Mouse (Mus musculus) kidney, adult 2 months (tissue): ENCODE data around the gene Ankrd28. TPM values are rescaled to one million over a fixed set of nuclear protein-coding genes. Genes with fewer than 3 reads are reported as not detected.
"Not testable (repeated sequence)": the region's sequence is repeated elsewhere in the genome, so short reads cannot be mapped to it uniquely, and the experiment has no call there.

ENCODE experiments used
- DNase-seq: peaks from one replicate; pipeline ENCODE4 v3.0.0; 2021
- H3K27ac ChIP-seq: fragments of 200-500 bp; 2 replicates; pipeline ENCODE4 v1.5.1; 2012; ENCODE audit warnings: low read depth, low read length, control low read depth, inconsistent platforms; ENCODE audit not compliant: insufficient read depth
- H3K27me3 ChIP-seq: fragments of 200-500 bp; replicated peaks from 2 replicates; pipeline ENCODE4 v1.6.1; 2012; ENCODE audit warnings: mild to moderate bottlenecking, moderate library complexity, low read length, inconsistent platforms; ENCODE audit not compliant: control insufficient read depth, insufficient read depth
- H3K36me3 ChIP-seq: fragments of 200-500 bp; 2 replicates; pipeline ENCODE4 v1.6.1; 2012; ENCODE audit warnings: mild to moderate bottlenecking, moderate library complexity, low read length, inconsistent platforms; ENCODE audit not compliant: control insufficient read depth, insufficient read depth
- H3K4me1 ChIP-seq: fragments of 200-500 bp; 2 replicates; pipeline ENCODE4 v1.6.1; 2011; ENCODE audit warnings: low read length; ENCODE audit not compliant: control insufficient read depth, insufficient read depth
- H3K4me3 ChIP-seq: fragments of 200-500 bp; 2 replicates; pipeline ENCODE4 v1.5.1; 2011; ENCODE audit warnings: mild to moderate bottlenecking, low read depth, low read length, control low read depth; ENCODE audit not compliant: insufficient read depth
- CTCF ChIP-seq: fragments of 200-500 bp; conservative IDR thresholded peaks from 2 replicates; pipeline ENCODE4 v1.5.1; 2011; ENCODE audit warnings: low read depth, mild to moderate bottlenecking, control low read depth, low read length, moderate library complexity, mixed read lengths; ENCODE audit not compliant: insufficient read depth, insufficient read length
- POLR2A ChIP-seq: fragments of 200-500 bp; IDR thresholded peaks from one replicate; pipeline ENCODE4 v1.6.1; 2011; ENCODE audit warnings: low read depth, low read length, control low read depth
- WGBS: fragments of 180-500 bp; shearing (Covaris S2); methylation state at CpG from one replicate; pipeline ENCODE4 v1.1.7; 2018; 5-methylcytosine and 5-hydroxymethylcytosine counted together
- polyA plus RNA-seq: library from polyadenylated mRNA; depleted of rRNA; stranded (reverse); fragments of >200 nt; gene quantifications from 2 replicates; pipeline ENCODE4 v1.2.3, GENCODE M21; 2012; rRNA removed

Ankrd28 gene
- 7.0 and 7.5 TPM in 2 replicates for polyA plus RNA-seq

GRCm38 (mm10) chr14:31830571-31831369, at the start of gene Ankrd28:
TSS of gene Ankrd28 (minus strand) at chr14:31830651.
- no peak for TF ChIP-seq POLR2A
- TF ChIP-seq CTCF, result no peak
- H3K36me3 ChIP-seq, result no peaks in the 10 kb centered on the region
- H3K4me1 ChIP-seq, result no peaks in the 10 kb centered on the region; the same call in 1 of the 2 replicates
- peak within 1 kb of the TSS; percentile 70 for H3K27ac ChIP-seq
- WGBS, result under 1% methylated on average over 80 of the region's 81 CpGs
- H3K27me3 ChIP-seq, result no peaks in the 10 kb centered on the region
- peak; percentile 97 for DNase-seq
- H3K4me3 ChIP-seq, result peak within 1 kb of the TSS; percentile 99

- no peak overlapping the region for H3K4me3 ChIP-seq
- H3K4me1 ChIP-seq, result no peaks in the 10 kb centered on the region
- TF ChIP-seq POLR2A, result no peak
- TF ChIP-seq CTCF, result no peak
- no peaks in the 10 kb centered on the region for H3K36me3 ChIP-seq
- no peaks in the 10 kb centered on the region for H3K27me3 ChIP-seq
- no peak for DNase-seq
- 78% methylated on average over 6 of the region's 6 CpGs for WGBS
- no peak overlapping the region for H3K27ac ChIP-seq
These were observed 49.0 kb upstream of the Ankrd28 start for GRCm38 (mm10) chr14:31879456-31879855.

- peak; percentile 47 for DNase-seq
- no peak for TF ChIP-seq CTCF
- TF ChIP-seq POLR2A, result no peak
- no peaks in the 10 kb centered on the region for H3K36me3 ChIP-seq
- H3K4me1 ChIP-seq, result no peaks in the 10 kb centered on the region
- 44% methylated on average over 5 of the region's 5 CpGs for WGBS
- no peaks in the 10 kb centered on the region for H3K27me3 ChIP-seq
- no peak overlapping the region for H3K27ac ChIP-seq
- H3K4me3 ChIP-seq, result no peak overlapping the region
These were observed 41.7 kb upstream of the Ankrd28 start for GRCm38 (mm10) chr14:31872130-31872529.

- Histone ChIP-seq H3K4me1 (no peaks in the 10 kb centered on the region), H3K36me3 (no peaks in the 10 kb centered on the region), H3K27ac (no peak overlapping the region), H3K27me3 (no peaks in the 10 kb centered on the region), H3K4me3 (no peak overlapping the region)
- 80% methylated on average over 5 of the region's 5 CpGs for WGBS
- no peak for TF ChIP-seq POLR2A
- TF ChIP-seq CTCF, result no peak
- no peak for DNase-seq
These were observed 40.0 kb upstream of the Ankrd28 start for GRCm38 (mm10) chr14:31870436-31870835.

GRCm38 (mm10) chr14:31868591-31868990, 38.1 kb upstream of the Ankrd28 start:
- Histone ChIP-seq H3K36me3 (no peaks in the 10 kb centered on the region), H3K27ac (no peak overlapping the region), H3K4me3 (no peak overlapping the region), H3K27me3 (no peaks in the 10 kb centered on the region), H3K4me1 (no peaks in the 10 kb centered on the region)
- WGBS, result 40% methylated on average over 1 of the region's 1 CpGs
- peak; percentile 52 for DNase-seq
- TF ChIP-seq POLR2A, result no peak
- TF ChIP-seq CTCF, result no peak

- WGBS, result 96% methylated on average over 10 of the region's 10 CpGs
- H3K4me3 ChIP-seq, H3K4me1 ChIP-seq, H3K27me3 ChIP-seq, DNase-seq, H3K27ac ChIP-seq, H3K36me3 ChIP-seq: not testable (repeated sequence)
These were observed 35.9 kb upstream of the Ankrd28 start for GRCm38 (mm10) chr14:31866366-31866765.

- TF ChIP-seq POLR2A (no peak), CTCF (no peak)
- 93% methylated on average over 2 of the region's 2 CpGs for WGBS
- Histone ChIP-seq H3K27ac (no peak overlapping the region), H3K4me3 (no peak overlapping the region), H3K4me1 (0 out of 2 replicates have a peak, but pooled peaks cover 2% of the 10 kb centered on the region), H3K27me3 (no peaks in the 10 kb centered on the region), H3K36me3 (no peaks in the 10 kb centered on the region)
- DNase-seq, result no peak
These were observed 28.2 kb upstream of the Ankrd28 start for GRCm38 (mm10) chr14:31858679-31859078.
